Mouse (Mus musculus): Measurements from ENCODE around the gene Fads3. TPM values are rescaled to one million over a fixed set of nuclear protein-coding genes. Genes with fewer than 3 reads are reported as not detected.

The Fads3 gene
- total RNA-seq, 4 experiments from 2014 or later, result 23.6 to 33.3 (median 25.8) TPM

DNA sequence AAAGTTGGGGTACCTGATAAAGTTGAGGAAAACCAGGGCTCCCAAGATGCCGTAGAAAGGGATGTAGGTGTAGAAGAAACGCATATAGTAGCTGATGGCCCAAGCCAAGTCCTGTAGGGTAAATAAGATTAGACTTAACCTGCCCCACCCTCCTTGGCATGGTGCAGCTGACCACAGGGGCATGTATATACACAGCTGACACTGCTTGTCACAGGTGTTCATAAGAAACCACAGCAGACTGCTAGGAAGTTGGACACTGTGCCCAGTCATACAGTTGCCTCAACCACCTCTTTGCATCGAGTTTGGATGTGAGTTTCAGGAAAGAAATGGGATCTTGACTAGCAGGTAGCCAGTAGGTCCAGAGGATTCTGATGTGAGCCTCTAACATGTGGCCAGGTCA, 25.1 kb downstream of the Fads3 start:
- no peak for DNase-seq (ENCODE audit: low spot score in 2 of 2)

DNA sequence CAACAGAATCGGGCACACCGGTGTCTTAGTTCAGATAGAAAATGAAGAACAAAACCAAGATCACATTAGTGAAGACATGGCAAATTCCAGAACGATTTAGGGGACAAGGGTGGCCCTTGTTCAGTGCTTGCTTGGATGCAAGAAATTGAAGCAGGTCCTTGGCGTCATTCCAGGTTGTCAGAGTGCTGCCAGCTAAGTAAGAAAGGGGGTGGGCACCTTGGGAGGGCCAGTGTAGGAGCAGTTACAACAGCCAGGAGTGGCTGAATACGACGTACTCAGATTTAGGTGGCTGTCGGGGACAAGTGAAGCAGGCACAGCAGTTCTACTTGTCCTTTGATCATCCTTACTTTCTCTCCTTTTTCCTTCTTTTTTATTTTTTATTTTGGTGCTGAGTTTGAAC, 26.3 kb downstream of the Fads3 start:
- DNase-seq (ENCODE audit: low spot score in 2 of 2), result peak in 1 of 2 experiments; percentile 41

DNA sequence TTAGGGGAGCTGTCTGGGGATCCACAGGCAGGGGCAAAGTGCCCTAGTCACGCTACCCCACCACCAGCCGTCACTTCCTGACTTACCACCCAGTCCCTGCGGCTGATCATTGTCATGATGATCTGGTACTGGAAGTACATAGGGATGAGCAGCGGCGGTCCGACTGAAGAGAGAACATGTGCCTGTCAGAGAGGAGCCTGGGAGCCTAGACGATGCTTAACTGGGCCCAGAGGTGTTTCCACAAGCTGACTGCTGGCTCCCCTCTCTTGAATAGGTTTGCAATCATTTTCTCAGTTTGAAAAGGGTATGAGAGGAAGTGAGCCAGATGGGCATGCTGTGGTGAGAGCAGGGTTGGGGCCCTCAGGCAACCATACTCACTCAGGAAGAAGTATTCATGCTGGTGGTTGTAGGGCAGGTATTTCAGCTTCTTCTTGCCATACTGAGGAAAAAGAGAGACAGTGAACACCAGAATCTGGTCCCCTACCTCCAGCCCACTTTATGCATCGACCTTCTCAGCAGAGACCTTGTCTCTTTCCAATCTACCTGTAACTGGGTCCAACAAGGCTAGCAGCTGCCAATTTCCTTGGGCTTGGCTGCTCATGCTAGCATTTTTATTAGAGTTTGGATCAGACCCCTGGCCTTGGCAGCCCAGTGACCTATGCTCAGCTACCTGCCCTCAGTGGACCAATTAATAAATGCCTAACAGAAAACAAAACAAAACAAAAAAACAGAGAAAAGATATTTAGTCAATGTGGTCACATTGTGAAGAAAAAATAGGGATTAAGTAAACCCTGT, 29.0 kb downstream of the Fads3 start:
- no peak for DNase-seq (ENCODE audit: low spot score in 2 of 2)

DNA sequence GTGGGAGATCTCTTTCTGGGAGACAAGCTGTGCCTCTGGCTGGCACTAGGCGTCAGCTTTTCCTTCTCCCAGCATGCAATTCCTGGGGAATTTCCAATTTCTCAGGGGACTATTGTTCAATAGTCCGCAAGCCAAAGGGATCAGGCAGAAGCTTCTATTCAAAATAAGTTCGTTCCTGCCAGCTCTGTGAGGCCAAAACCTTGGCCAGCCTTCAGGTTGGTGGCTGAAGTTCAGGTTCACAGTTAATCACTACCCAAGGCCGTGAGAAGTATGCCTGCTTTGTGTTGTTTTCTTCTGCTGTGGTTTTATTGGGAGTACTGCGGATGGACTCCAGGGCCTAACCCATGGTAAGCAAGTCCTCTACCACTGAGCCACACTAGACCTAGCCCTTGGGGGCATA, 29.8 kb downstream of the Fads3 start:
- DNase-seq (ENCODE audit: low spot score in 2 of 2), result peak; percentile 66 to 73

DNA sequence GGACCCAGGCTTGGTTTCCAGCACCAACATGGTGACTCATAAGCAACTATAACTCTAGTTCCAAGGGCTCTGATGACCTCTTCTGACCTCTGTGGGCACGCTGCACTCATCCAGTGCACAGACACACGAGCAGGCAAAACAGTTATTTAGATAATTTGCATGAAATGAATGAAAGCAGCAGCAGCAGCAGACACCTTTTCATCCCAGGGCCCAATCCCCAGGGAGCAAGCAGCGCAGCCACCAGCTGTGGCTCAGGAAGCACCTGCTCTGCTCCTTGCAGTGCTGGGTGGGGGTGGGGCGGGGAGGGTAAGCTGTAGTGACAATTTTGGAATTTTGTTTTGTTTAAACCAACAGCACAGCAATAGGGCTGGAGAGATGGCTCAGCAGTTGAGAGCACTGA, 30.5 kb downstream of the Fads3 start:
- DNase-seq (ENCODE audit: low spot score in 2 of 2), result no peak

DNA sequence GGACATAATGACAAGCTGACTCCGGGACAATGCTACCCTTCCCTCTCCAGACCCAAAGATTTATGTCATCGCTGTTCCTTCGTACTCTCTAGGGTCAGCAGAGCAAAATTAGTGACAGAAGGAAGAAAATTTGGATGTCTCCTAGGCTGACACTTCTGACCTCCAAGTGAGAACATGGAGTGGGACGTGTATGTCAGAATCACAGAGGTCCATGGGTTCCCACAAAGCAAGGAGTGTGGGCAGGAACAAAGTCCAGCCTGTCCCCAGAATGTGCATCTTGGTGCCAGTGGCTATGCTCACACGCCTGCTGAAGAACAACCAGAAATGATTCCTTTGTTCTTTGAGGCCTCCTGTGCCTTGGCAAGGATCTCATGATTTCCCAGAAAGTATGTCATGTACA, 31.8 kb downstream of the Fads3 start:
- no peak for DNase-seq (ENCODE audit: low spot score in 2 of 2)

DNA sequence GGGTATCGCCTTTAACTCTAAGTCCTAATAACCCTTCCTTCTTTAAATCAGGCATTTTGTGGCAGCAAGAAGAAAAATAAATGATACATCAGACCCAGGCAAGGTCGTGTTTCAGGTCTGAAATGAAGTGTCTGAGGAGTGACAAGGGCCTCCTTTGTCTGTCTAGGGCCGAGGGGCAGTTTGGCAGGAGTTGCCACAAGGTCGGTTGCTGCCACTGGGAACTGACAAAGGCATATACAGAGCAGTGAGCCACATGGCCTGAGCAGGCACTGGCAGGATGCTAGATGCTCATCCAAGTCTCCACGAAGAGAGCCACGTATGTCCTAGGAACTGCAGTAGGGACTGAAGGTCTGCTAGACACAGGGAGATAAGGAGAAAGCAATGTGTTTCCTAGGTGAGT, 37.0 kb downstream of the Fads3 start:
- no peak for DNase-seq (ENCODE audit: low spot score in 2 of 2)

DNA sequence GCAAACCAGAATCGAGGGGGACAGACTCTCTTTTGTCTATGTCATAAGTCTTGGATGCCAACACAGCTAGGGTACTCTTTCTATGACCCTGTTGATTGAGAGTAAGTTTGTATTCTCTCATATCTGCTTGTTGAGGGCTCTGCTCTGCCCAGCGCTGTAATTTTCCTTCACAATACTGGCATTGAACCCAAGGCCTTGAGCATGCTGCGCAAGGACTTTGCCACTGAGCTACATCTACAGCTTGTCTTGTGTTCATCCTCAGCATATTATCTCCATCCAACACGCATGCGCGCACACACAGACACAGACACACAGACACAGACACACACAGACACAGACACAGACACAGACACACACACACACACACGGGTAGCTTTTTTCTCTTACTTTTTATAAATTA, 39.0 kb downstream of the Fads3 start:
- no peak for DNase-seq (ENCODE audit: low spot score in 2 of 2)

DNA sequence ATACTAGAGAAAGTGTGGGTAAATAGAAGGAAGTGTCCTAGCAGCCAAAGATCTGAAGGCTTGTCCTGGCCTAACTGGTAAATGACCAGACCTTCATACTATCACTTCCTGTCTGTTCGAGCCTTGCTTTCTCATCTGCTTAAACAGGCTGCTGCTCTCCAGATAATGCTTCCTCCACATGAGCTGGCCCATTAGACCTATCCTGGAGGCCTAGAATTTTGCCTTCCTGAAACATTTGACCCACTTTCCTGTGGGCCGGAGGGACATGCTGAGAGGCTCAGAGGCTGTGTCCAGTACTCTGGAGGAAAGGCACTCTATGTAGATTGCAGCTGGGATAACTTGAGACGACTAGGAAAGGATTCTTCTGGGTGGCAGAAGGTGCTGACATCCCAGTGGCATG, 40.7 kb downstream of the Fads3 start:
- DNase-seq (ENCODE audit: low spot score in 2 of 2), result no peak

DNA sequence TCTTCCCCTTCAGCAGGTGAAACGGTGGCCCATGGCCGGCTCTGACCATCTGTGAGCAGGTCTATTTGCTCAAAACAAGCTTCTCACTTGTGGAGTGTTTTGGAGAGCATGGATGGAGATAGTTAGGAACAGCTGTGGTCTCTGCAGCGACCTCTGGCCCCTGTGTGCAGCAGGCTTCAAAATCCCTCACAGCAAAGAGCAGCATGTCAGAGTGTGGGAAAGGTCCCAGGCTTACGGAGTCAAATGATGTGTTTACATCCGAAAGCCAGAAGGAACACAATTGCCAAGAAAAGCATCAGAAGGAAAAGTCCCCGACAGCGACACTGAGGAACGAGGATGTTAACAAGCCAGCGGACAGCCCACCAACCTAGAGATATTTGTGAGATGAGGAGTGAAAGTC, 44.1 kb downstream of the Fads3 start:
- DNase-seq (ENCODE audit: low spot score in 2 of 2), result no peak

DNA sequence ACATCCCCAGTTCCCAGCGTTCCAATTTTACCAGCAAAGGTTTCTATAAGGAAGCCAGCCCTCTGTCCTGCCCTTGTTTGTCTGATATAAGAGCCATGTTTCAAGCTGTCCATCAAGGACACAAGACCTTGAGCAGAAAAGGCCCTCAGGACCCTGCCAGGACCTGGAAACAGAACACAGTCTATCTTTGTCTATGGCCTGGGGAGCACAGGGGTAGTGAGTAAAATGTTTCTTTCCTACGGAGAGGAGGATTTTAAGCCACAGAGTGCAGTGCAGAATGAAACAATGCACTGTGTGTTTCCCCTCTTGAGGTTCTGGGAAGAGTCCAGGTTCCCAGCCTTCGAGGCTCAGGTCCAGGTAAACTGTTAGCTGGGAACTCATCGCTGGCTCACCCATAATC, 45.6 kb downstream of the Fads3 start:
- DNase-seq (ENCODE audit: low spot score in 2 of 2), result no peak

DNA sequence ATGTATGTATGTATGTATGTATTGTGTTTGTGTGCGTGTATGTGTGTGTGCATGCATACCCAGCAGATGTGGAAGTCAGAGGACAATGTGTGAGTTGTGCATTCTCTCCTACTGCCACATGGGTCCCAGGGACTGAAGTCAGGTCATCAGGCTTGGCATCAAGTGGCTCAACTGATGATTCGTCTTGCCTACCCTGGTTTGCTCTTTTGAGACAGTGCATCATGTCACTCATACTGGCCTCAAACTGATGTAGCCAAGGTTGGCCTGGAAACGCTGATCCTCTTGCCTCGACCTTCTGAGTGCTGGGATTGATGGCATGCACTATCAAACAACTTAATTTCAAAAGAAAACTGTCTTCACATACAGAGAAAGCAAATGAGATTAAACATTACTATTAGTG, 52.5 kb downstream of the Fads3 start:
- DNase-seq (ENCODE audit: low spot score in 2 of 2), result no peak

DNA sequence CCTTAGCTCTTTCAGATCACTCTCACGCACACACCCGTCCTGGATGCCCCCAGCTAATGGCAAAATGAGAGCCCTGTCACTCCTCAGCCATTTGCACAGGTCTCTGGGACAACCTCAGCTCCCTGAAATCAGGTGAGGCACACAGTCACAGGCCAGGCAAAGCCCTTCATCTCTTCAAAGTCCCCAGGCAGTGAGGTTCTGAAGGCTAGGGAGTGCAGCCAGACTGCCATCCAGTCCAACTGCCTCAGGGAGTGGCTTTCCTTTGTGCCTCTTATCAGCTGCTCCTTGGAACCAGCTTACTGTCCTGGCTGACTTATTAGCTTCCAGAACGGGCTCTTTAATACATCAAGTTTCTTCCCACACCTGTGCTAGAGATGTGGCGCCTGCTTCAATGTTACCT, 53.3 kb downstream of the Fads3 start:
- DNase-seq (ENCODE audit: low spot score in 2 of 2), result no peak

DNA sequence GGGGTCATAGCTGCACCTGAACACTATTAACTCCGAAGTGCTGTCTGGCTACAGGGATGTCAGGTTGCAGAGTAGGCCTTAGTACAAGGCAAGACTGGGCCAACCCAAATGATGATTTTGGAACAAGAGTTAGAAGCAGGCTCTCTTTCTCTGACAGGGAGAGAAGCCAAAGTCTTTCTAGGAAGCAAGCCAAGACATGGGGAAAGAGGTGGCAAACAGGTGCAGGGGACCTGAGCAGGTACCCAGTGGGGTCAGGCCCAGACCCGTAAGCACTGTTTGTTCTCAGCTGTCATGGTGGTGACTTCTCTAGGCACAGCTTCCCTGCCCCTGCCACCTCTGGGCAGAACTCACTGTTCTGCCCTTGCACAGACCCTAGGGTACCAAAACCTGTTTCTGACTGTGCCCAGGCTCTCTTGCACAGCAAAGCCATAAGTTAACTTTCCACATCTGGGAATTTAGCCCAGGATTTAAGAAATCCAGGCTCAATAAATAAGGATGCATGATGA, 55.1 kb downstream of the Fads3 start:
- DNase-seq (ENCODE audit: low spot score in 2 of 2), result no peak

DNA sequence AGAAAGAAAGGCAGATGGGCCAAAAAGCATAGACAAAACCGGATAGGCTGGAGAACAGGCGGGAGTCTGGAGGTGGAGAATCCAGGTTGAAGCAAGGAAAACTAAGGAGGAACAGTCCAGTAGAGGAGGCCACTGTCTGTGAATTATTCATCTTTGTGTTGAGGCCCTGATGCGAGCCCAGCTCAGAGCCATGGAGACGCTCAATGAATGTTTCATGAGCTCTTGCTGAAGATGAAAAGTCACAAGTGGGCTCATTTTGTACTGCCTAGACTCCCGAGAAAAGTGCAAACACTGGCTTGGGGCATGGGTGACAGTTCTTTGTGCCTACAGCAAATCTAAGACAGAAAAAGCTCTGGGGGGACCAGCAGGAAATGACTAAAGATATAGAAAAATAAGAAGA, 56.5 kb downstream of the Fads3 start:
- no peak for DNase-seq (ENCODE audit: low spot score in 2 of 2)

DNA sequence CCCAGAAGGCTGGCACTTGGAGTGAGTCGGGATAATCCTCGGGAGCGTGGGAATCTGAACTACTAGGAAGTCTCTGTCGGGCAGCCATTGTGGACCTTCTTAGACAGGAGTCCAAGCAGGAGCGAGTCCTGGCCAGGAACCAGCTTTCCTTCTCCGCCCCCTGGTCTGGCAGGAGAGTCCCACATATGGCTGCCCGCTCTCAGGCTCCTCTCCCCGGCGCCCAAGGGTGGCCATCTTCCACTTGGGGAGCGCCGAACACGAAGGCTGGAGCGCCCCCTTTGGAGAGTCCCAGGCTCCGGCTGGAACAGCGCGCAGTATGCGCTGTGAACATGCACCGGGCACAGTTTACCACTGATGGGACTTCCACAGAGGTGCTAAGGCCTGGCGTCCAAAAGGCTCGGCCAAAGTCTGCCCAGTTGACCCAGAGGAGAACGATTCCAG, 59.3 kb downstream of the Fads3 start:
- DNase-seq (ENCODE audit: low spot score in 2 of 2), result peak; percentile 66 to 70

DNA sequence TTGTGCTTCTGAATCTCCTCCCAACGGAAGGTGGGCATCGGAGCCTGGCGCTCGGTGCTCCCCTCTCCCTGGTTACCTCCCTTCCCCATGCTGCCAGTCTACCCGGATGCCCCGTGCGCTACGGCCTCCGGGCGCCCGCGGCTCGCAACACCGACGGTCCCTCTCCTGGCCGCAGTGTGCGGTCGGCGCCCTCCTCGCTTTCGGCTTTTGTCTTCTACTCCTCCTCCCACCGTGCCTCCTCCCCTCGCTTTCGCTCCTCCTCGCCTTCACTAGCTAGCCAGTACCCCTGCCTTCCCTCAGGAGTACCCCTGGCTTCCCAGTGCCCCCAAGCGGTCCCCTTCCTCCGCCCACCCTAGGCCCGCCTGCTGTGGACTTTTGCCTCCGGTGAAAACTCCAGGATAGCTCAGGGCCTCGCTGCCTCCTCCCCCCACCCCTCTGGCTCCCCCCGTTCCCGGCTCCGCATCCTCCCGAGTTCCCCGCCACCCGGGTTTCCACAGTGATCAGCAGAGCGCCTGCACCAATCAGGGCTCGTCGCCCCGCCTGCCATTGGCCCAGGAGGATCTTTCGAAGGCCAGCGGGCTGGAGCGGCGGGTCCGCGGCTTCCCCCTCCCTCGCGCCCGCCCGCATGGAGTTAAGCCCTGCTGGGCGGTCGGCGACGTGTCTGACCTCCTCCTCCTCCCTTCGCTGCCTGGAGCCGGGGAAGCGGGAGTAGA, 60.1 kb downstream of the Fads3 start, which contains the start of gene Fads2:
Fads2 (minus strand) TSS at position 406 of the 713 bp plus-strand sequence.
- DNase-seq (ENCODE audit: low spot score in 2 of 2), result peak; percentile 88 to 89

DNA sequence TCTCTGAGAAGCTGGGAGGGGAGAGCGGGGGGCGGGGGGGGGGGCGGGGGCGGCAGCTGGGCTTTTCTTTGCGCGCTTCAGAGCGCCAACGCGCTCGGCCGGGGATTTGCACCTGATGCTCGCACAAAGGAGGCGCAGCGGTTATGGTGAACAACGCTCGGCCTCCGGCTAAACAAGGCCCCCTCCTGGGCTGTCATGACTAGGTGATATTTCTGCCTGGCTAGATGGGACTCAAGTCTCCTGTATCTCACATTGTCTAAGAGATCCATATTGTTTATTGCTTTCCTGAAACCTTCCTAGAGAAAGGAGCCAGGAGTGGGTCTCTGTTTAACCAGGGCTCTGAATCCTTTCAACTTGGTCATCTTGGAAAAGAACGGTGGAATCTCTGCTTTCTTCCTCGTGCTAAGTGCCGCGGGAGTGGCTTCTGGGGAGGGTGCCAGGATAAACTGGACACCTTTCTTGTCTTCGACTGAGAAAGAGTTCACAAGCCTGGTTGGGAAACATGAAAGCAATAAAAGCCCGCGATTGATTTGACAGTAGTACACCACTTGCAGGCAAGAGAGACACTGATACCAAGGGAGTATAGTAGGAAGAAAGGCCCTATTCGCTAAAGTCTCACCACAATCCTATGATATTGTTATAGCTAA, 60.8 kb downstream of the Fads3 start:
- no peak for DNase-seq (ENCODE audit: low spot score in 2 of 2)

DNA sequence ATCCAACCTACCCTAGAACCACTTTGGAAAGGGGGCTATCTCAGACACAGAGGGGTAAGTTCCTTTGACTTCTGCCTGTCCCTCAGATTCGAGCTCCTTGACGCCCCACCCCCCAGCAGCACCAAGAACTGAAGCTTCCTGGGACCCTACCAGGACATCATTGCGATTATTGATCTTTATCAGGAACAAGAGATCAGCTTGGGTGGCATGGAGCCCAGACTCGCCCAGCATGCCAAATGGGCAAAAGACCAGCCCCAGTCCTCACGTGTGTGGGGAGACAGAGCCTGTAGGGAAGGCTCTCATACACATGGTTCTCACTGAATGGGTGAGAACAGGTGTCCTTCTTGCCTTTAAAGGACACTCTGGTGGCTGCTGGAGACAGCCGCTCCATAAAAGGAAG, 62.9 kb downstream of the Fads3 start:
- DNase-seq (ENCODE audit: low spot score in 2 of 2), result no peak

DNA sequence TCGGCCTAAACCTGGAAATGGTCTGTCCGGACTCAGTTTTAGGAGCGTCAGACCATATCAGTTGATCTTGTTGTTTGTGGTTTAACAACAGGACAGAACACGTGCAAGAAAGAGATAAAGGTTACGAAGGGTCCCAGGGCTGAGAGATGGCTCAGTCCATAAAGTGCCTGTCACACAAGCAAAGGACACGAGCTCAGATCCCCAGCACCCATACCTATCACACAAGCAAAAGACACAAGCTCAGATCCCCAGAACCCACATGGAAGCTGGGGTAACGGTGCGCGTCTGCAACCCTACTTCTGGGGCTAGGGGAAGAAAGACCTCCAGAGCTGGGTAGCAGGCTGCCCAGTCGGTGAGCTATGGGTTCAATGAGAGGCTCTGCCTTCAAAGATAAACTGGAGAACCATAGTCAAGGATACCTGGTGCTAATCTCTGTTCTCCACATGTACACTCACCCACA, 63.7 kb downstream of the Fads3 start:
- DNase-seq (ENCODE audit: low spot score in 2 of 2), result no peak

DNA sequence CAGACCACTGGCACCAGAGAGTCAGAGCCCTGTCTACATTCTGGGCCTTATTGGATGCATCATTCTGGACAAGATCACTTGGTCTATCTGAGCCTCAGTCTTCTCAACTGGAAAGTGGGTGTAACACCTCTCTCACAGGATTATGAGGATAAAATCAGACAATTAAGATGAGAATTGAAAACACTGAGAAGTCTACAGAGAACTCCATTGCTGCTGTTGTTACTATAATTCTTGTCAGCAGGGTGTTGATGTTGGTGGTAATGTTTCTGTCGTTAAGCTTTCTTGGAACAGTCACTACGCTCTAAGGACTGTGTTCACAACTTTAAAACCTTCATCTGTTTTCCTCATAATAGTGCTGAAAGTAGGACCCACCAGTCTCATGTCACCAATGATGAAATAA, 65.3 kb downstream of the Fads3 start:
- DNase-seq (ENCODE audit: low spot score in 2 of 2), result no peak

DNA sequence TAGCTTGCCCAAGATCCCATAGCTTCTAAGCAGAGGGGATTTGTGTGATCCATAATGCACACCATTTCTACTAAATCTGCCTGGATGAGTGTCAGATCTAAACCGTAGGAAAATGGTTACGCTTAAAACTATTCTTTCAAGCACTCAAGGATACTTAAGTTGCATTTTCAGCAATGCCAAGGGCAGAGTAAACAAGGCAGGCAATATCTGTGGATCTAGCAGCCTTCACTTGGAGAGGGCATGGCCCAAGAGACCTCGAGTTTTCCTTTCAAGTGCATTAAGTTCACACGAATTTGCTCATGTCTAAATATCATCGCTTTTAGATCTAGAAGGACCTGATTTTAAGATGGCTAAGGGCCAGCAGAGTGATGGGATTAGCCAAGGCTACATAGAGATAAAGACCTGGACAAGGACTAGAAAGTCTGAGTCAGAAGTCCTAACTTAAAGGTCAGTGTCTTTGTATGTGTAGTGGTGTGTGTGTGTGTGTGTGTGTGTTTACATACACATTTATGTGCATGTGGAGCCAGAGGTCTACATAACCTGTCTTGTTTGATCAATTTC, 65.8 kb downstream of the Fads3 start:
- no peak for DNase-seq (ENCODE audit: low spot score in 2 of 2)

Data from layer of hippocampus, adult 8-10 months (tissue).